Mouse (Mus musculus) erythroblast, adult 5-6 weeks (primary cell): ENCODE measurements around the gene Nme3. TPM values are rescaled to one million over a fixed set of nuclear protein-coding genes. Genes with fewer than 3 reads are reported as not detected.
"Not testable (repeated sequence)": the region's sequence is repeated elsewhere in the genome, so short reads cannot be mapped to it uniquely, and the experiment has no call there.

Experiments
- ATAC-seq: replicated peaks from 2 replicates; pipeline ENCODE4 v1.8.0; 2016; ENCODE audit warnings: moderate number of reproducible peaks, mild to moderate bottlenecking, moderate TSS enrichment, inconsistent platforms; ENCODE audit not compliant: poor library complexity, low FRiP score, severe bottlenecking
- total RNA-seq, 2 experiments: library from RNA; stranded (forward) in 1 of 2; stranded (reverse) in 1 of 2; fragments of 150-400 nt in 1 of 2; fragments of 200-764, 138-1000 nt in 1 of 2; gene quantifications; 2 replicates each; pipeline versions ENCODE4 v1.2.3 to v1.2.4; 2015 to 2017; ENCODE audit warnings: low replicate concordance in 2 of 2

Nme3 gene
- total RNA-seq, 2 experiments from 2014 or later, result 18.3 to 29.1 TPM

DNA sequence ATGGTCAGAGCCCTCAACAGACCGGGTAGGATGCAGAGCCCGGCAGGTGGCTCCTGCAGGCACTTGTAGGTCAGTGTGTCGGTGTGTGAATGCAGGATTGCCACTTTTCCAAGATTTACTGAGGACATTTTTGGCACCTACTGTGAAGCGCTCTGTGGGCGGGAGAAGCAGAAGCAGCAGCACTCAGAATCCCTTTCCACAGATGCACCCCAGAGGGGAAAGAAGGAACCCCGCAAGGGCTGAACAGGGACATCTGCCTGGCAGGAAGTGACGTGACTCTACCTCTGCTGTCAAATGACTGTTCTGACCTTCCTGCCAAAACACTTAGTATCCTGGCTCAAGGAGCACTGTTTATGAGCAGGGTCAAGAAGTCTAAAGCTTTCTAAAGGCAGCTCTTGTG, 46.7 kb downstream of the Nme3 start:
- ATAC-seq, result 0 out of 2 replicates have a peak, but pooled peaks have one; percentile 53

DNA sequence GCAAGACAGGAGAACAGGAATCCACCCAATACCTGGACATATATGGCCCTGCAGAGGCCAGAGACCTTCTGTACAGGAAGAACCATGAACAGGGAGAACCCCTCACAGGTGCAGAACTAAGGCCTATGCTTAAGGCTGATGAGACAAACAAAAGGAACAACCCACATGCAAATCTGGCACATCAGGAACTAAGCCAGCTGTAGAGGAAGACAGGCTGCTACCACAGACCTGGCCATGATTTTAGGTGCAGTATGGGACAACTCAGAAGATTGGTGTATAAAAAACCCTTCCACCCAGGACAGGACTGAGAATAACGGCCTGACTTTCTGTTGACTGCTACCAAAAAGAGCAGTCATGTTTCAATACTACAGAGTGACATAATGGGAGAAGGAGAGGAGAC, 47.3 kb downstream of the Nme3 start:
- ATAC-seq, result not testable (repeated sequence)

Other genes starting within 250 kb of the Nme3 start
- gene Slc9a3r2, start 246.2 kb upstream of the Nme3 start, total RNA-seq (2015; ENCODE audit: low replicate concordance), result 0.38 TPM in 1 of 2 replicates, not detected in the other
- 0.56 and 1.8 TPM in 2 replicates for gene Slc9a3r2, start 246.2 kb upstream of the Nme3 start, total RNA-seq (2017; ENCODE audit: low replicate concordance)
- not detected in 2 replicates for gene Npw, start 238.0 kb upstream of the Nme3 start, total RNA-seq (2015; ENCODE audit: low replicate concordance)
- not detected in 2 replicates for gene Npw, start 238.0 kb upstream of the Nme3 start, total RNA-seq (2017; ENCODE audit: low replicate concordance)
- gene Zfp598, start 226.8 kb upstream of the Nme3 start, total RNA-seq (2015; ENCODE audit: low replicate concordance), result 3.7 and 7.9 TPM in 2 replicates
- 4.0 and 4.3 TPM in 2 replicates for gene Zfp598, start 226.8 kb upstream of the Nme3 start, total RNA-seq (2017; ENCODE audit: low replicate concordance)
- gene Syngr3, start 206.5 kb upstream of the Nme3 start, total RNA-seq (2015; ENCODE audit: low replicate concordance), result not detected in 2 replicates
- gene Syngr3, start 206.5 kb upstream of the Nme3 start, total RNA-seq (2017; ENCODE audit: low replicate concordance), result not detected in 2 replicates
- 2.7 and 6.3 TPM in 2 replicates for gene Gfer, start 200.3 kb upstream of the Nme3 start, total RNA-seq (2015; ENCODE audit: low replicate concordance)
- gene Gfer, start 200.3 kb upstream of the Nme3 start, total RNA-seq (2017; ENCODE audit: low replicate concordance), result 3.0 and 7.2 TPM in 2 replicates
- not detected in 2 replicates for gene Noxo1, start 200.3 kb upstream of the Nme3 start, total RNA-seq (2015; ENCODE audit: low replicate concordance)
- gene Noxo1, start 200.3 kb upstream of the Nme3 start, total RNA-seq (2017; ENCODE audit: low replicate concordance), result not detected in 2 replicates
- gene Tbl3, start 188.8 kb upstream of the Nme3 start, total RNA-seq (2015; ENCODE audit: low replicate concordance), result 0.58 and 5.9 TPM in 2 replicates
- gene Tbl3, start 188.8 kb upstream of the Nme3 start, total RNA-seq (2017; ENCODE audit: low replicate concordance), result 4.3 and 11.9 TPM in 2 replicates
- gene Rnf151, start 178.4 kb upstream of the Nme3 start, total RNA-seq (2015; ENCODE audit: low replicate concordance), result not detected in 2 replicates
- not detected in 2 replicates for gene Rnf151, start 178.4 kb upstream of the Nme3 start, total RNA-seq (2017; ENCODE audit: low replicate concordance)
- 1,254 and 1,636 TPM in 2 replicates for gene Rps2, start 178.4 kb upstream of the Nme3 start, total RNA-seq (2015; ENCODE audit: low replicate concordance)
- 281 and 355 TPM in 2 replicates for gene Rps2, start 178.4 kb upstream of the Nme3 start, total RNA-seq (2017; ENCODE audit: low replicate concordance)
- 52.0 and 124 TPM in 2 replicates for gene Ndufb10, start 172.0 kb upstream of the Nme3 start, total RNA-seq (2015; ENCODE audit: low replicate concordance)
- gene Ndufb10, start 172.0 kb upstream of the Nme3 start, total RNA-seq (2017; ENCODE audit: low replicate concordance), result 74.1 and 90.5 TPM in 2 replicates
- gene Rpl3l, start 168.7 kb upstream of the Nme3 start, total RNA-seq (2015; ENCODE audit: low replicate concordance), result not detected in 2 replicates
- gene Rpl3l, start 168.7 kb upstream of the Nme3 start, total RNA-seq (2017; ENCODE audit: low replicate concordance), result not detected in 2 replicates
- 177 and 224 TPM in 2 replicates for gene Msrb1, start 159.9 kb upstream of the Nme3 start, total RNA-seq (2015; ENCODE audit: low replicate concordance)
- gene Msrb1, start 159.9 kb upstream of the Nme3 start, total RNA-seq (2017; ENCODE audit: low replicate concordance), result 42.8 and 97.5 TPM in 2 replicates
- not detected in 2 replicates for gene Hs3st6, start 143.5 kb upstream of the Nme3 start, total RNA-seq (2015; ENCODE audit: low replicate concordance)
- not detected in 2 replicates for gene Hs3st6, start 143.5 kb upstream of the Nme3 start, total RNA-seq (2017; ENCODE audit: low replicate concordance)
- not detected in 2 replicates for gene Meiob, start 92.2 kb upstream of the Nme3 start, total RNA-seq (2015; ENCODE audit: low replicate concordance)
- not detected in 2 replicates for gene Meiob, start 92.2 kb upstream of the Nme3 start, total RNA-seq (2017; ENCODE audit: low replicate concordance)
- 191 and 222 TPM in 2 replicates for gene Hagh, start 56.4 kb upstream of the Nme3 start, total RNA-seq (2015; ENCODE audit: low replicate concordance)
- gene Hagh, start 56.4 kb upstream of the Nme3 start, total RNA-seq (2017; ENCODE audit: low replicate concordance), result 223 and 230 TPM in 2 replicates
- gene Fahd1, start 46.1 kb upstream of the Nme3 start, total RNA-seq (2015; ENCODE audit: low replicate concordance), result 58.0 and 66.9 TPM in 2 replicates
- gene Fahd1, start 46.1 kb upstream of the Nme3 start, total RNA-seq (2017; ENCODE audit: low replicate concordance), result 71.4 and 87.7 TPM in 2 replicates
- not detected in 2 replicates for gene Igfals, start 30.5 kb upstream of the Nme3 start, total RNA-seq (2015; ENCODE audit: low replicate concordance)
- 0.17 TPM in 1 of 2 replicates, not detected in the other for gene Igfals, start 30.5 kb upstream of the Nme3 start, total RNA-seq (2017; ENCODE audit: low replicate concordance)
- 25.4 and 31.6 TPM in 2 replicates for gene Nubp2, start 10.2 kb upstream of the Nme3 start, total RNA-seq (2015; ENCODE audit: low replicate concordance)
- gene Nubp2, start 10.2 kb upstream of the Nme3 start, total RNA-seq (2017; ENCODE audit: low replicate concordance), result 10.6 and 11.4 TPM in 2 replicates
- 20.4 and 49.3 TPM in 2 replicates for gene Spsb3, start 9.9 kb upstream of the Nme3 start, total RNA-seq (2015; ENCODE audit: low replicate concordance)
- gene Spsb3, start 9.9 kb upstream of the Nme3 start, total RNA-seq (2017; ENCODE audit: low replicate concordance), result 28.2 and 35.1 TPM in 2 replicates
- gene Eme2, start 1.4 kb upstream of the Nme3 start, total RNA-seq (2015; ENCODE audit: low replicate concordance), result 7.1 and 8.6 TPM in 2 replicates
- 10.9 and 12.4 TPM in 2 replicates for gene Eme2, start 1.4 kb upstream of the Nme3 start, total RNA-seq (2017; ENCODE audit: low replicate concordance)
- gene Mrps34, start 1.4 kb upstream of the Nme3 start, total RNA-seq (2015; ENCODE audit: low replicate concordance), result 4.8 and 7.1 TPM in 2 replicates
- 2.0 and 5.0 TPM in 2 replicates for gene Mrps34, start 1.4 kb upstream of the Nme3 start, total RNA-seq (2017; ENCODE audit: low replicate concordance)
- 42.7 and 48.3 TPM in 2 replicates for gene Mapk8ip3, start 40.5 kb downstream of the Nme3 start, total RNA-seq (2015; ENCODE audit: low replicate concordance)
- gene Mapk8ip3, start 40.5 kb downstream of the Nme3 start, total RNA-seq (2017; ENCODE audit: low replicate concordance), result 109 and 222 TPM in 2 replicates
- 20.8 and 28.6 TPM in 2 replicates for gene Jpt2, start 64.2 kb downstream of the Nme3 start, total RNA-seq (2015; ENCODE audit: low replicate concordance)
- 22.9 and 40.1 TPM in 2 replicates for gene Jpt2, start 64.2 kb downstream of the Nme3 start, total RNA-seq (2017; ENCODE audit: low replicate concordance)
- gene Cramp1l, start 119.3 kb downstream of the Nme3 start, total RNA-seq (2015; ENCODE audit: low replicate concordance), result 16.7 and 18.0 TPM in 2 replicates
- 16.2 and 19.0 TPM in 2 replicates for gene Cramp1l, start 119.3 kb downstream of the Nme3 start, total RNA-seq (2017; ENCODE audit: low replicate concordance)
- 61.9 and 62.3 TPM in 2 replicates for gene Ift140, start 119.6 kb downstream of the Nme3 start, total RNA-seq (2015; ENCODE audit: low replicate concordance)
- 158 and 187 TPM in 2 replicates for gene Ift140, start 119.6 kb downstream of the Nme3 start, total RNA-seq (2017; ENCODE audit: low replicate concordance)
- gene Tmem204, start 187.1 kb downstream of the Nme3 start, total RNA-seq (2015; ENCODE audit: low replicate concordance), result not detected in 2 replicates
- gene Tmem204, start 187.1 kb downstream of the Nme3 start, total RNA-seq (2017; ENCODE audit: low replicate concordance), result not detected in 2 replicates
- gene Telo2, start 219.5 kb downstream of the Nme3 start, total RNA-seq (2015; ENCODE audit: low replicate concordance), result 3.5 and 5.9 TPM in 2 replicates
- gene Telo2, start 219.5 kb downstream of the Nme3 start, total RNA-seq (2017; ENCODE audit: low replicate concordance), result 6.3 and 11.6 TPM in 2 replicates
- gene Ptx4, start 224.3 kb downstream of the Nme3 start, total RNA-seq (2015; ENCODE audit: low replicate concordance), result not detected in 2 replicates
- not detected in 2 replicates for gene Ptx4, start 224.3 kb downstream of the Nme3 start, total RNA-seq (2017; ENCODE audit: low replicate concordance)
- gene Clcn7, start 236.9 kb downstream of the Nme3 start, total RNA-seq (2015; ENCODE audit: low replicate concordance), result 3.7 and 8.6 TPM in 2 replicates
- 6.0 and 9.1 TPM in 2 replicates for gene Clcn7, start 236.9 kb downstream of the Nme3 start, total RNA-seq (2017; ENCODE audit: low replicate concordance)